Mouse (Mus musculus): ENCODE data around the gene Myo15b. TPM values are rescaled to one million over a fixed set of nuclear protein-coding genes. Genes with fewer than 3 reads are reported as not detected.

The Myo15b gene
- polyA plus RNA-seq, 1 experiment from 2014 or later: 95.2 TPM

DNA sequence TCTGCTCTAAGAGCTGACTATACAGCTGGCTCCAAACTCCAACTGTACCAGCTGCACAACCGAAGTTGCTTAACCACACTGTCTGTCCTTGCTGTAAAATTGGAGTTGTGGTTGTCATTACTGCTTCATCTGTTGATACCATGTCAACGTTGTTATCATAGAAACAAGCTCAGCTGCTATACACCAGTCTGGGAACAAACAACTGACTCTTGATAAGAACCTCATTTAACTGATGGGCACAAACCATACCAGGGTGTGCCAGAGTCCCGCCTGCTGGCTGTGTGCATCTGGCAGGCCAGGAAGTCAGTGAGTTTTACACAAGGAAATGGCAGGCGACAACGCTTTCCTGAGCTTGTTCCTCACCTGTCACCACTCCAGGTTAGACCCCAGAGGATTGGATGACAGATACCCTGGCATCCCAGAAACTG, 52.9 kb downstream of the Myo15b start:
- WGBS: 66% methylated on average over 5 of the region's 5 CpGs
- peak overlapping the region; percentile 30; the same call in 1 of the 2 replicates for H3K4me2 ChIP-seq (replicated peaks)
- ATAC-seq: peak; percentile 72

DNA sequence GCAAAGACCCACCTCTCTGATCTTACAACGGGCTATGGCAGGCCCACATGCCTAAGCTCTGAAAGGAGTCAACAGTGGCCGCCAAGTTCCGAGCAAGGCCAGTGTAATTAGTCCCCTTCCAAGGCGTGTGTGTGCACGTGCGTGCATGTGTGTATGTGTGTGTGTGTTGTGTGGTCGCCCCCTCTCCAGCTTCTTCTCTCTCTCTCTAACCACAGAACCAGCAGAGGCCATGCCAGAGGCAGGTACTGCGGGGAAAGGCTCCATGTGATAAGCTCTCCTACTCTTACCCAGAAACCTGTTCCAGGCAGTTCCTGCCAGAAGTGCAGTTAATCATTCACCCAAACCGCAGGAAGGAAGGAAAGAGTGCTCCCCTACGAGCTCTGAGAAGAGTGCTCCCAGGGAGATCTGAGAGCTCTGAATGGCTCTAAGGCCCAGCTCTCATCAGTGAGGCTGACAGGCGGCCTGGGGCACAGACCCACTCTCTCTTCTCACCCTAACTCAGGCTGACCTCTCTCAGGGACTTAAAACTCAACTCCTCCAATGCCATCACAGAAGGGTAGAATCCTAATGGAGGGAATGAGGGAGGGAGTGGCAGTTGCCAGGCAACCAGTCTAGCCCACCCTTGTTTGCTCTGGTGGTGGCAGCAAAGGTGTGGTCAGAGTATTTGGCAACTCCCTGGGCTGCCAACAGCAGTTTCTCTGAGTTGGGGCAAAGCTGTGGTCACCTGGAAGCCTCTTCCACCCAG, 53.6 kb downstream of the Myo15b start, which contains the start of gene Smim6:
Smim6 (plus strand) TSS at position 386 of the 745 bp plus-strand sequence.
- Histone ChIP-seq H3K4me1 (replicated peaks) (peaks cover 10% of the 10 kb centered on the region; the same call in 1 of the 2 replicates), H3K9ac (peak within 1 kb of the TSS; percentile 20; the same call in 1 of the 2 replicates), H3K36me3 (0 out of 2 replicates have a peak, but pooled peaks cover 2% of the 10 kb centered on the region), H3K4me3 (replicated peaks) (peak within 1 kb of the TSS; percentile 23), H3K27me3 (replicated peaks) (no peaks in the 10 kb centered on the region), H3K4me2 (replicated peaks) (peak within 1 kb of the TSS; percentile 48), H3K9me3 (no peaks in the 10 kb centered on the region), H3K27ac (peak within 1 kb of the TSS; percentile 92)
- ATAC-seq: peak; percentile 94
- WGBS: 47% methylated on average over 11 of the region's 11 CpGs

More for the DNA sequence above, 52.9 kb downstream of the Myo15b start:
- Histone ChIP-seq H3K9me3 (no peaks in the 10 kb centered on the region), H3K27me3 (replicated peaks) (no peaks in the 10 kb centered on the region), H3K27ac (peak overlapping the region; percentile 92), H3K4me3 (replicated peaks) (no peak overlapping the region), H3K9ac (peak overlapping the region; percentile 20; the same call in 1 of the 2 replicates), H3K4me1 (replicated peaks) (peaks cover 11% of the 10 kb centered on the region; the same call in 1 of the 2 replicates), H3K36me3 (0 out of 2 replicates have a peak, but pooled peaks cover 2% of the 10 kb centered on the region)

DNA sequence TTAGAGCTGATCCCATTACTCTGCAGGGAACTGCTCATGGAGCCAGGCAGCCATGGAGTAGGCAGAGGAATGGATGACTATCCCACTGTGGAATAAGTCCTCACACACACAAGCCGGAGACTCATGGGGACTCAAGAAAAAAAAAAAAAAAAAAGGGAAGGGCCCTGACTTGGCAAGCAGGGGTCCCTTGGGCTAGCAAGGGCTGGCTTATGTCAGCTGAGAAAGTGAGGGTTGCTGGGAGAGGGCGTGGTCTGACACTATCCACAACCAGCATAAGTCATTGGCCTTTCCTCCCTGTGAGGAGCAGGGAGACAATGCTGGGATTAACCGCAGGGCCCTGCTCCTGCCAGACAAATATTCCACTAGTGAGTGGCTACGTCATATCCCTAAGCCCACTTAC, 58.4 kb downstream of the Myo15b start:
- 88% methylated on average over 4 of the region's 4 CpGs for WGBS
- Histone ChIP-seq H3K27ac (no peak overlapping the region), H3K4me2 (replicated peaks) (no peak overlapping the region), H3K36me3 (0 out of 2 replicates have a peak, but pooled peaks cover 2% of the 10 kb centered on the region), H3K27me3 (replicated peaks) (no peaks in the 10 kb centered on the region), H3K9ac (no peak overlapping the region), H3K4me3 (replicated peaks) (no peak overlapping the region), H3K4me1 (replicated peaks) (0 out of 2 replicates have a peak, but pooled peaks cover 2% of the 10 kb centered on the region), H3K9me3 (no peaks in the 10 kb centered on the region)
- ATAC-seq: no peak

DNA sequence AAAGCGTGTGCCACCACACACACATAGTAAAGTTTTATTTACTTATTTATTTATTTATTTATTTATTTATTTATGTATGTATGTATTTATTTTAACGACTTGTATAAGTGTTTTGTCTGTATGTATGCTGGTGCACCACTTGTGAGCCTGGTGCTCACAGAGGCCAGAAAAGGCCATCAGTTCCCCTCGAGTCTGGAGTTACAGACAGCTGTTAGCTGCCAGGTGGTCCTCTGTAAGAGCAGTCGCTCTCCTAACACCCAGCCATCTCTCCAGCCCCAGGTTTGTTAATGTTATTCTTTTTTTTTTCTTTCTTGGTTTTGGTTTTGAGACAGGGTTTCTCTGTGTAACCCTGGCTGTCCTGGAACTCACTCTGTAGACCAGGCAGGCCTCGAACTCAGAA, 60.4 kb downstream of the Myo15b start:
- no peak overlapping the region for H3K9ac ChIP-seq
- 80% methylated on average over 5 of the region's 5 CpGs for WGBS
- no peak overlapping the region for H3K4me3 ChIP-seq (replicated peaks)
- no peaks in the 10 kb centered on the region for H3K9me3 ChIP-seq
- no peaks in the 10 kb centered on the region for H3K27me3 ChIP-seq (replicated peaks)
- no peak overlapping the region for H3K27ac ChIP-seq
- no peak overlapping the region for H3K4me2 ChIP-seq (replicated peaks)
- no peak for ATAC-seq
- peaks cover 7% of the 10 kb centered on the region; the same call in 1 of the 2 replicates for H3K36me3 ChIP-seq
- H3K4me1 ChIP-seq (replicated peaks): 0 out of 2 replicates have a peak, but pooled peaks cover under 1% of the 10 kb centered on the region

DNA sequence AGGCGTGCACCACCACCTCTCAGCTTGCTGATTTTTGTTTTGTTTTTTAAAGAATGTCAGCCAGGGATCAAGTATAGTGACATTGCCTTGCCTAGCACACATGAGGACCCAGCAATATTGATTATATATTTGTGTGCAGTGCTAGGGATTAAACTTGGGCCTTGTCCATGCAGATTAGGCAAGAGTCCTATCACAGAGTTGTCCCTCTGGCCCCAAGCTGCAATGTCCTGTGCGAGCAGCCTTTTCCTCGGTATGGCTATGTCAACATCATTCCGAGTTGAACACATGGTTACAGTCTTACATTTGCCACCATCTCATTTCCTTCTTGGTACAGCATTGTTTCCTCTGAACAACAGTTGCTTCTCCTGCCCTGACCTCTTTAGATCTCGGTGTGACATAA, 60.9 kb downstream of the Myo15b start:
- Histone ChIP-seq H3K9ac (no peak overlapping the region), H3K36me3 (peaks cover 7% of the 10 kb centered on the region; the same call in 1 of the 2 replicates), H3K4me2 (replicated peaks) (no peak overlapping the region), H3K27ac (no peak overlapping the region), H3K27me3 (replicated peaks) (no peaks in the 10 kb centered on the region), H3K4me3 (replicated peaks) (no peak overlapping the region), H3K4me1 (replicated peaks) (no peaks in the 10 kb centered on the region), H3K9me3 (no peaks in the 10 kb centered on the region)
- ATAC-seq: no peak
- WGBS: 86% methylated on average over 5 of the region's 5 CpGs

DNA sequence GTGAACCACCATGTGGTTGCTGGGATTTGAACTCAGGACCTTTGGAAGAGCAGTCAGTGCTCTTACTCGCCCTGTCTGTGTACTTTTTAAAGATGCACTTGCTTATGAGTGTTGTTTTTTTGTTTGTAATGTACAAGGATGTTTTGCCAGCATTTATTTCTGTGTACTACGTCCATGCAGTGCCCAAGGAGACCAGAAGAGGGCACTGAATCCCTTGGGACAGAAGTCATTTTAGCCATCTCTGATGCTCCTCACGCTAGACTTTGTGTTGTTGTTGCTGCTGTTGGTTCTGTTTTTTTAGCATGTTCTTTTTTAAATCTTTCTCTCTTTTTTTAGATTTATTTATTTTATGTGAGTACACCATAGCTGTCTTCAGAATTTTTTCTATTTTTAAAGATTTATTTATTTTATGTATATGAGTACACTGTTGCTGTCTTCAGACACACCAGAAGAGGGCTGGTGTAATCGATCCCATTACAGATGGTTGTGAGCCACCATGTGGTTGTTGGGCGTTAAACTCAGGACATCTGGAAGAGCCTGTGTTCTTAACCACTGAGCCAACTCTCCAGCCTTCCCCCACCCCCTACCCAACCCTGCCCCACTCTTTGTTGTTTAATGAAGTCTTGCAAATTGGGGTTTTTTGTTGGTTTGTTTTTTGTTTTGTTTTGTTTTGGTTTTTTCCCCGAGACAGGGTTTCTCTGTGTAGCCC, 62.1 kb downstream of the Myo15b start:
- 51% methylated on average over 6 of the region's 6 CpGs for WGBS
- H3K9ac ChIP-seq: no peak overlapping the region
- peaks cover 7% of the 10 kb centered on the region; the same call in 1 of the 2 replicates for H3K36me3 ChIP-seq
- no peak overlapping the region for H3K27ac ChIP-seq
- no peak; the same call in 1 of the 2 replicates for ATAC-seq
- H3K4me2 ChIP-seq (replicated peaks): no peak overlapping the region
- H3K9me3 ChIP-seq: no peaks in the 10 kb centered on the region
- H3K4me1 ChIP-seq (replicated peaks): no peaks in the 10 kb centered on the region
- no peaks in the 10 kb centered on the region for H3K27me3 ChIP-seq (replicated peaks)
- no peak overlapping the region for H3K4me3 ChIP-seq (replicated peaks)

DNA sequence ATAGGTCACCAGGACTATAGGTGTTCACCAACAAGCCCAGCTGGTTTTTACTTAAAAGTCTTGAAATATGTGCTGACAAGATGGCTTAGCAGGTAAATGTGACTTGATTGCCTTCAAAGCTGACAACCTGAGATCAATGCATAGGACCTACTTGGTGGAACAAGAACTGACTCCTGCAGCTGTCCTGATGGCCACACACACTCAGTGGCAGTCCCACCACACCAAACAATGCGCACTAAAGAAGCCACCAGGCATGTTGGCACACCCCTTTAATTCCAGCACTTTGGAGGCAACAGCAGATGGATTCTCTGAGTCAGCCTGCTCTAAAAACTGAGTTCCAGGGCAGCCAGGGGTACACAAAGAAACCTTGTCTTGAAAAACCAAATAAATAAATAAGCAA, 63.8 kb downstream of the Myo15b start:
- Histone ChIP-seq H3K9ac (no peak overlapping the region), H3K36me3 (peaks cover 4% of the 10 kb centered on the region; the same call in 1 of the 2 replicates), H3K27ac (no peak overlapping the region), H3K4me1 (replicated peaks) (no peaks in the 10 kb centered on the region), H3K4me2 (replicated peaks) (no peak overlapping the region), H3K4me3 (replicated peaks) (no peak overlapping the region), H3K9me3 (no peaks in the 10 kb centered on the region), H3K27me3 (replicated peaks) (no peaks in the 10 kb centered on the region)
- 86% methylated on average over 1 of the region's 1 CpGs for WGBS
- ATAC-seq: no peak

DNA sequence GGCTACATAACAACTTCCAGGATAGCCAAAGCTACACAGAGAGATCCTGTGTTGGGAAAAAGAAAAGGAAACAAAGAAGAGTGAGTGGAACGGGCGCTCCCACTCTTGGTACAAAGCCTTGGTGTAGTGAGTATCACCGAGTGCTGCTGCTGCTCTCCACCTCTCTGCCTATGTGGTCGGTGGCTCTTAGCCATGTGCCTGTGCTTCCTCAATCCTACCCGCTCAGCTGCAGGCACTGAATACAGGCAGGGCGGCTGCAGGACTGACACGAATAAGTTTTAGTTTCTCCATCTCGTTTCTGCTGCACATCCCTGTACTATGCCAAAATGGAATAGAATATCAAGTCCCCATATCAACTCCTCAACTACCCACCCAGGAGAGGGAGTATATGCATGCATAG, 70.8 kb downstream of the Myo15b start:
- H3K9ac ChIP-seq: no peak overlapping the region
- no peak overlapping the region for H3K4me2 ChIP-seq (replicated peaks)
- no peak for ATAC-seq
- no peak overlapping the region for H3K4me3 ChIP-seq (replicated peaks)
- no peaks in the 10 kb centered on the region for H3K27me3 ChIP-seq (replicated peaks)
- H3K36me3 ChIP-seq: no peaks in the 10 kb centered on the region
- no peak overlapping the region for H3K27ac ChIP-seq
- H3K9me3 ChIP-seq: no peaks in the 10 kb centered on the region
- WGBS: 86% methylated on average over 8 of the region's 8 CpGs
- peaks cover 12% of the 10 kb centered on the region for H3K4me1 ChIP-seq (replicated peaks)

DNA sequence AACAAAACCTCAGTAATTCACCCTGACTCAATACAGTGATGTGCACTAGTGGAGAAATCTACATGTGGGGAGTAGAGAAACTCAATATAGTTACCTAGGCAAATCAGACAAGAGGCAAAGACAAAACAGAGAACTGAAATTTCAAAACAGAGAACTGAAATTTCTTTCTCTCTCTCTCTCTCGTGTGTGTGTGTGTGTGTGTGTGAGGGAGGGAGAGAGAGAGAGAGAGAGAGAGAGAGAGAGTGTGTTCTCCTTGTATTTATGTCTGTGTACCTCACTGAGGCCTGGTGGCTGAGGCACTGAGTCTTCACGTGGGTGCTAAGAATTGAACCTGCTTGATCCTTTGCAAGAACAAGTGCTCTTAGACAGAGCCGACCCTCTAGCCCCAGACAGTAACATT, 71.6 kb downstream of the Myo15b start:
- Histone ChIP-seq H3K27ac (no peak overlapping the region), H3K36me3 (no peaks in the 10 kb centered on the region), H3K4me3 (replicated peaks) (no peak overlapping the region), H3K4me2 (replicated peaks) (no peak overlapping the region), H3K9ac (no peak overlapping the region), H3K27me3 (replicated peaks) (no peaks in the 10 kb centered on the region), H3K9me3 (no peaks in the 10 kb centered on the region), H3K4me1 (replicated peaks) (peaks cover 18% of the 10 kb centered on the region)
- ATAC-seq: no peak
- 79% methylated on average over 2 of the region's 3 CpGs for WGBS

DNA sequence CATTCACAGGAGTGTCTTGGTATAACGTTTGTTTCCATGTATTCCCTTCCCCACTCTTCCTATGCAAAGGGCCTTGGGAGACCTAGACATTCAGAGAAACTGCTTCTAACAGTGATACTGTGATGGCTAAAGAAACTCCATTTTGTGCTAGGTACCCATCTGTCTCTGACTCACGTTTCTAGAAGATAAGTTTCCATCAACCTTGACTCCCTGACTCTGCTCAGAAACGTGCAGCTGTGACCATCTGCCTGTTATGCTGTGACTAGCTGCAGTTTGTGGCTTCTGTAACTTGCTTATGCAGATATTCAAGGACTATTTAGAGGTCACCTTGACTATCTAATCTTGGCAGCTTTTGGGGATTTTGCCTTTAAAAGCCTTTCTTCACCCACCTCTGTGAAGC, 73.0 kb downstream of the Myo15b start:
- H3K9ac ChIP-seq: no peak overlapping the region
- no peaks in the 10 kb centered on the region for H3K27me3 ChIP-seq (replicated peaks)
- H3K27ac ChIP-seq: no peak overlapping the region
- no peaks in the 10 kb centered on the region for H3K9me3 ChIP-seq
- WGBS: 72% methylated on average over 3 of the region's 3 CpGs
- ATAC-seq: no peak
- H3K4me1 ChIP-seq (replicated peaks): peaks cover 18% of the 10 kb centered on the region
- H3K4me3 ChIP-seq (replicated peaks): no peak overlapping the region
- no peak overlapping the region for H3K4me2 ChIP-seq (replicated peaks)
- peaks cover 4% of the 10 kb centered on the region; the same call in 1 of the 2 replicates for H3K36me3 ChIP-seq

DNA sequence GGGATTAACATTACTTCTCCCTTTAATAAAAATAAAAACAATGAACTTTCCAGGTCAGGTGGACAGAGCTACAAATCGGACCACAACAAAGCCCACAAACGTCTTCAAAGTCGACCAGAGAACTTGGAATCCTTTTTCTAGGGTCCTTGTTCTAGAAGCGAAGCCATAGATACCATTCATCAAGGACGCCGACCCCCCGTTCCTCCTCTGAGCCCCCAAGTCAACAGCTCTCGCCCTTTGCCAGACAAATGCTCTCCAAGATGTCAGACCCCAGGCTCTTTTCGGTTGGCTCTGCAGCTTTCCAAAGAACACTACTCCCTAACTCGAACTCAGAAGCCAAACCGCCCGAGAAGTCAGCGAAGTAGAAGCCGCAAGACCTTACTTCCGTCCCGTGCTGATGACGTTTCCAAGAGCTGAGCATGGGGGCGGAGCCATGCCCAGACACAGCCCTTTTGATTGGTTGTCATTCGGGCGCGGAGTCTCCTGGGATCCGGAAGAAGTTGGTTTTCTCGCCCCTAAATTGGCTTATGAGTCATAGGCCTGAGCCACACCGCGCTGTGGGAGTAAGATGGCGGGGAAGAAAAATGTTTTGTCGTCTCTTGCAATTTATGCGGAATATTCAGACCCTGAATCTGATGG, 75.0 kb downstream of the Myo15b start, which contains the start of the genes Sap30bp and Recql5:
Sap30bp (plus strand) TSS at position 175 of the 639 bp plus-strand sequence.
Recql5 (minus strand) TSS at position 370 of the 639 bp plus-strand sequence.
- peaks cover 13% of the 10 kb centered on the region; the same call in 1 of the 2 replicates for H3K36me3 ChIP-seq
- peak; percentile 100 for ATAC-seq
- peak within 1 kb of the TSS; percentile 68 for H3K4me3 ChIP-seq (replicated peaks)
- peak within 1 kb of the TSS; percentile 74 for H3K4me2 ChIP-seq (replicated peaks)
- H3K9me3 ChIP-seq: no peaks in the 10 kb centered on the region
- H3K27me3 ChIP-seq (replicated peaks): no peaks in the 10 kb centered on the region
- H3K9ac ChIP-seq: peak within 1 kb of the TSS; percentile 70
- WGBS: under 1% methylated on average over 28 of the region's 28 CpGs
- peaks cover 18% of the 10 kb centered on the region for H3K4me1 ChIP-seq (replicated peaks)
- no peak within 1 kb of the TSS for H3K27ac ChIP-seq

DNA sequence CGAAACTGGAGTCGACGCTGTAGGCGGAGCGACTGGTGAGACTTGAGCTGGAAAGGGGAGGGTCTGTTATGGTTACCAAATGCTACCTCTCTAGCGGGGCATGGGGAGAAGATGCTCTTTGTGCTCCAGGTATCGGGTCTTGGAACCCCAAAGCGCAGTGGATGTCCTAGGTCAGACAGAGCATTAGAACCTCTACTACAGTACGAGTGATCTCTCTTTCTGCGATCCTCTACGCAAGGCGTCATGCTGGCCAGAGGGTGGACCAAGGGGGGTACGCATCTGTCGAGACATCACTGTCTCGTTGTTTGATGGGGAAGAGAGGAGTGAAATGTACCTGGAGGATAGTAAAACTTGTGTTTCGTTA, 75.5 kb downstream of the Myo15b start:
- Histone ChIP-seq H3K4me1 (replicated peaks) (peaks cover 18% of the 10 kb centered on the region), H3K36me3 (peaks cover 15% of the 10 kb centered on the region; the same call in 1 of the 2 replicates), H3K9ac (peak overlapping the region; percentile 70), H3K27me3 (replicated peaks) (no peaks in the 10 kb centered on the region), H3K9me3 (no peaks in the 10 kb centered on the region), H3K4me2 (replicated peaks) (peak overlapping the region; percentile 74), H3K4me3 (replicated peaks) (peak overlapping the region; percentile 68), H3K27ac (no peak overlapping the region)
- ATAC-seq: peak; percentile 66
- under 1% methylated on average over 16 of the region's 16 CpGs for WGBS
